Mouse (Mus musculus) frontal cortex, postnatal 36 days (tissue): ENCODE results near the gene Sbpl.

Experiments used
- DNase-seq, 2 experiments: peaks; one replicate each; pipeline ENCODE4 v3.0.0; 2022; ENCODE audit warnings: low spot score in 2 of 2

Gene Sbpl

GRCm38 (mm10) chr17:23955174-23955573, at the start of gene Sbpl:
Gene Sbpl (minus strand): TSS chr17:23955274.
- DNase-seq: no peak

GRCm38 (mm10) chr17:24004071-24004665, 49.1 kb upstream of the Sbpl start:
- DNase-seq: no peak

GRCm38 (mm10) chr17:24000404-24000803, 45.3 kb upstream of the Sbpl start:
- DNase-seq: peak; percentile 88 to 92

- no peak for DNase-seq
These were observed 43.3 kb upstream of the Sbpl start for GRCm38 (mm10) chr17:23998383-23998782.

- no peak for DNase-seq
These were observed 42.8 kb upstream of the Sbpl start, which contains the start of gene Prss22 for GRCm38 (mm10) chr17:23997901-23998300. Gene Prss22 (minus strand): TSS chr17:23998100.

- no peak for DNase-seq
These were observed 40.3 kb upstream of the Sbpl start for GRCm38 (mm10) chr17:23995421-23995820.

GRCm38 (mm10) chr17:23994667-23995066, 39.6 kb upstream of the Sbpl start:
- DNase-seq: peak in 1 of 2 experiments; percentile 27

GRCm38 (mm10) chr17:23993559-23994428, 38.7 kb upstream of the Sbpl start:
- peak; percentile 93 to 96 for DNase-seq

GRCm38 (mm10) chr17:23992789-23993553, 37.9 kb upstream of the Sbpl start:
- DNase-seq: no peak

- no peak for DNase-seq
These were observed 34.7 kb upstream of the Sbpl start for GRCm38 (mm10) chr17:23989802-23990201.

- DNase-seq: no peak
These were observed 29.9 kb upstream of the Sbpl start for GRCm38 (mm10) chr17:23984989-23985388.

GRCm38 (mm10) chr17:23982912-23983311, 27.8 kb upstream of the Sbpl start:
- DNase-seq: no peak

- DNase-seq: no peak
These were observed 25.3 kb upstream of the Sbpl start, which contains the start of gene Prss30 for GRCm38 (mm10) chr17:23980297-23980909. Gene Prss30 (minus strand): TSS chr17:23980566.

- DNase-seq: no peak
These were observed 24.4 kb upstream of the Sbpl start for GRCm38 (mm10) chr17:23979471-23979870.

- DNase-seq: no peak
These were observed 21.6 kb upstream of the Sbpl start for GRCm38 (mm10) chr17:23976665-23977064.

GRCm38 (mm10) chr17:23971315-23971714, 16.2 kb upstream of the Sbpl start:
- no peak for DNase-seq

GRCm38 (mm10) chr17:23969231-23969630, 14.2 kb upstream of the Sbpl start:
- peak; percentile 71 to 86 for DNase-seq

GRCm38 (mm10) chr17:23968780-23969179, 13.7 kb upstream of the Sbpl start:
- DNase-seq: no peak

- no peak for DNase-seq
These were observed 11.8 kb upstream of the Sbpl start for GRCm38 (mm10) chr17:23966658-23967401.

- no peak for DNase-seq
These were observed 10.8 kb upstream of the Sbpl start for GRCm38 (mm10) chr17:23965805-23966425.
